Mouse (Mus musculus) ES-Bruce4 (cell line): ENCODE results near the gene S1pr4.

Source experiments
- CTCF ChIP-seq: IDR thresholded peaks from one replicate; pipeline ENCODE4 v1.8.1; 2011; ENCODE audit warnings: low read depth, low read length
- POLR2A ChIP-seq: IDR thresholded peaks from one replicate; pipeline ENCODE4 v1.8.1; 2011; ENCODE audit warnings: low read length; ENCODE audit not compliant: insufficient read depth

DNA sequence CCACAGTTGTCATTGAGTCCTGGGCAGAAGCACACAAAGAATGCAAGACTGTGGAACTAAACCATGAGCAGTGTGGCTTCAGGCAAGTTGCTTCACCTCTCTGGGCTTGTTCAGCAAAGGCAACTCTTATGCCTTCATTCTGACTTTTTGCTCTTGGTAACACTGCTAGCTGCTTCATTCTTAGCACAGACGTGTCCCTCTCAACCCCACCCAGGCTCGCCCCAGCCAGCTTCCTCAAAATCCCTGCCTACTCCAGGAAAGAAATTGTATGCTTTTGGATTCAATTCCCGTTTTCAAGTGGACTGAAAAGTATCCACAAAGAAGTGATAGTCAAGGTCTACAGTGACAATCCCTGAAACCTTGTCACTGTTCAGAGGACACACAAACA is 20.0 kb upstream of the S1pr4 start:
- TF ChIP-seq CTCF (no peak), POLR2A (no peak)
